Mouse (Mus musculus) right cerebral cortex, postnatal 10 days (tissue): ENCODE measurements at regions not wholly inside any gene's neighbourhood (a gene's known extent, or its start where the extent isn't known, plus 50 kb on each side); places are given as distances from the start of the nearest gene placed in this dataset.

Source experiments
- DNase-seq, 2 experiments: peaks; one replicate each; pipeline ENCODE4 v3.0.0; 2021; ENCODE audit warnings: low spot score in 2 of 2

- no peak for DNase-seq
Observed at GRCm38 (mm10) chr6:141136664-141137375, 112.2 kb upstream of the Pde3a start.

GRCm38 (mm10) chr6:141141016-141141415 is 108.1 kb upstream of the Pde3a start:
- no peak for DNase-seq

- no peak for DNase-seq
Observed at GRCm38 (mm10) chr6:141148417-141149169, 100.5 kb upstream of the Pde3a start.

- no peak for DNase-seq
Observed at GRCm38 (mm10) chr6:141149170-141149917, 99.7 kb upstream of the Pde3a start.

GRCm38 (mm10) chr6:141159326-141159725 is 89.7 kb upstream of the Pde3a start:
- DNase-seq: no peak

GRCm38 (mm10) chr6:141161626-141162233 is 87.3 kb upstream of the Pde3a start:
- no peak for DNase-seq

GRCm38 (mm10) chr6:141167270-141167669 is 81.8 kb upstream of the Pde3a start:
- DNase-seq: no peak

- DNase-seq: no peak
Observed at GRCm38 (mm10) chr6:141168356-141168755, 80.7 kb upstream of the Pde3a start.

- no peak for DNase-seq
Observed at GRCm38 (mm10) chr6:141183782-141184181, 65.3 kb upstream of the Pde3a start.

- DNase-seq: no peak
Observed at GRCm38 (mm10) chr6:141188036-141188435, 61.0 kb upstream of the Pde3a start.

GRCm38 (mm10) chr6:141189093-141189492 is 60.0 kb upstream of the Pde3a start:
- no peak for DNase-seq

GRCm38 (mm10) chr6:141189701-141190100 is 59.4 kb upstream of the Pde3a start:
- no peak for DNase-seq

GRCm38 (mm10) chr6:141190383-141190782 is 58.7 kb upstream of the Pde3a start:
- DNase-seq: no peak

GRCm38 (mm10) chr6:141197501-141197900 is 51.6 kb upstream of the Pde3a start:
- no peak for DNase-seq
